Mouse (Mus musculus) liver, embryonic 13.5 days (tissue): ENCODE data around the gene Sfxn2. TPM values are rescaled to one million over a fixed set of nuclear protein-coding genes. Genes with fewer than 3 reads are reported as not detected.

Experiments used
- ATAC-seq: fragments of 200-750 bp; cut with Nextera tagmentation; 2 replicates; pipeline ENCODE4 v1.8.0; 2017; ENCODE audit warnings: low read depth, mild to moderate bottlenecking, moderate number of reproducible peaks, moderate library complexity
- DNase-seq: peaks from one replicate; pipeline ENCODE4 v3.0.0; 2022
- H3K27ac ChIP-seq: fragments of 300-500 bp; sonication (generic); 2 replicates; pipeline ENCODE4 v1.5.1; 2015; ENCODE audit warnings: moderate library complexity, mild to moderate bottlenecking, inconsistent platforms
- H3K27me3 ChIP-seq: fragments of 300-500 bp; sonication (generic); 2 replicates; pipeline ENCODE4 v1.6.1; 2015; ENCODE audit warnings: mild to moderate bottlenecking, inconsistent platforms
- H3K36me3 ChIP-seq: fragments of 300-500 bp; sonication (generic); 2 replicates; pipeline ENCODE4 v1.6.1; 2015; ENCODE audit warnings: mild to moderate bottlenecking, inconsistent platforms
- H3K4me1 ChIP-seq: fragments of 300-500 bp; sonication (generic); replicated peaks from 2 replicates; pipeline ENCODE4 v1.6.1; 2015; ENCODE audit warnings: inconsistent platforms
- H3K4me2 ChIP-seq: fragments of 300-500 bp; sonication (generic); 2 replicates; pipeline ENCODE4 v1.6.1; 2015; ENCODE audit warnings: inconsistent platforms, mild to moderate bottlenecking, moderate library complexity
- H3K4me3 ChIP-seq: fragments of 300-500 bp; sonication (generic); replicated peaks from 2 replicates; pipeline ENCODE4 v1.5.1; 2015; ENCODE audit warnings: mild to moderate bottlenecking, inconsistent platforms
- H3K9ac ChIP-seq: fragments of 300-500 bp; sonication (generic); 2 replicates; pipeline ENCODE4 v1.6.1; 2015; ENCODE audit warnings: mild to moderate bottlenecking, inconsistent platforms
- H3K9me3 ChIP-seq: fragments of 300-500 bp; sonication (generic); replicated peaks from 2 replicates; pipeline ENCODE4 v1.6.1; 2016; ENCODE audit warnings: inconsistent platforms
- WGBS: fragments of 180-500 bp; shearing (Covaris S2); methylation state at CpG from one replicate; pipeline ENCODE4 v1.1.7; 2015; ENCODE audit not compliant: insufficient replicate concordance; 5-methylcytosine and 5-hydroxymethylcytosine counted together
- polyA plus RNA-seq: library from polyadenylated mRNA; unstranded; fragments of >200 nt; fragmentation: Nextera tagmentation; extraction: Ambion mirVana; gene quantifications from 2 replicates; pipeline ENCODE4 v1.2.1, GENCODE M21; 2015

The Sfxn2 gene
- polyA plus RNA-seq, 1 experiment from 2014 or later: 18.3 TPM

GRCm38 (mm10) chr19:46600371-46600770 is 27.2 kb downstream of the Sfxn2 start:
- ATAC-seq: no peak
- Histone ChIP-seq H3K4me1 (peaks cover 47% of the 10 kb centered on the region), H3K9ac (peak overlapping the region; percentile 89; the same call in 1 of the 2 replicates), H3K27ac (peak overlapping the region; percentile 74), H3K9me3 (no peaks in the 10 kb centered on the region), H3K4me3 (peak overlapping the region; percentile 96), H3K27me3 (no peaks in the 10 kb centered on the region), H3K4me2 (peak overlapping the region; percentile 93), H3K36me3 (peaks cover 7% of the 10 kb centered on the region; the same call in 1 of the 2 replicates)
- WGBS: 50% methylated on average over 4 of the region's 4 CpGs
- DNase-seq: no peak

- H3K27ac ChIP-seq: peak overlapping the region; percentile 63
- peak overlapping the region; percentile 93 for H3K4me2 ChIP-seq
- H3K9ac ChIP-seq: no peak overlapping the region
Measured at GRCm38 (mm10) chr19:46601491-46601890, 28.3 kb downstream of the Sfxn2 start.

GRCm38 (mm10) chr19:46602406-46602805 is 29.2 kb downstream of the Sfxn2 start:
- WGBS: 58% methylated on average over 4 of the region's 4 CpGs
- ATAC-seq: no peak
- no peaks in the 10 kb centered on the region for H3K27me3 ChIP-seq
- H3K4me3 ChIP-seq: no peak overlapping the region
- peaks cover 20% of the 10 kb centered on the region for H3K36me3 ChIP-seq
- no peak overlapping the region for H3K9ac ChIP-seq
- H3K27ac ChIP-seq: no peak overlapping the region
- H3K4me2 ChIP-seq: no peak overlapping the region
- no peak for DNase-seq
- H3K4me1 ChIP-seq: peaks cover 59% of the 10 kb centered on the region
- no peaks in the 10 kb centered on the region for H3K9me3 ChIP-seq

More at GRCm38 (mm10) chr19:46601491-46601890, 28.3 kb downstream of the Sfxn2 start:
- H3K27me3 ChIP-seq: no peaks in the 10 kb centered on the region
- DNase-seq (no peak), ATAC-seq (no peak)
- H3K4me3 ChIP-seq: 0 out of 2 replicates have a peak overlapping the region, but pooled peaks have one; percentile 6
- WGBS: 47% methylated on average over 14 of the region's 14 CpGs
- peaks cover 50% of the 10 kb centered on the region for H3K4me1 ChIP-seq
- no peaks in the 10 kb centered on the region for H3K9me3 ChIP-seq
- peaks cover 11% of the 10 kb centered on the region for H3K36me3 ChIP-seq

DNA sequence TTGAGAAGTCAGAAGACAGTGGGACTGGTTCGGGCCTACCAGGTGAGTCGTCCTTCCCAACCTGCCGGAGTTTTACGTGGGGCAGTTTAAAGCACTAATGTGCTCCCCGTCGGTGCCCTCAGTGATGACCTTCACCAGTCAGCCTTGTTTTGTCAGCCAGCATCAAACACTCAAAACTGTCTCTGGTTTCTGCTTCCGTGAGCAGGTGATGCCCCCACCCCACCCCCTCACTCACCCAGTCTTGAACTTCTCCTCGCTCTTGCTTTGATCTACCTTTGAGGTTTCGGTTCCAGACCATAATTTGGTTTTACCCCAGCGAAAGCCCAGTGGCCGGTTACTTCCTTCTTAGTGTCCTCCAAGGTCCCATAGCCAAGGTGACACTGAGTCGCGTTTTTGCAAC is 33.6 kb downstream of the Sfxn2 start:
- Histone ChIP-seq H3K36me3 (peaks cover 45% of the 10 kb centered on the region), H3K4me3 (no peak overlapping the region)

GRCm38 (mm10) chr19:46607424-46607823 is 34.3 kb downstream of the Sfxn2 start:
- H3K36me3 ChIP-seq: peaks cover 46% of the 10 kb centered on the region
- H3K27ac ChIP-seq: no peak overlapping the region
- DNase-seq (no peak), ATAC-seq (no peak)
- H3K4me1 ChIP-seq: peaks cover 57% of the 10 kb centered on the region
- WGBS: 28% methylated on average over 7 of the region's 7 CpGs
- no peak overlapping the region for H3K9ac ChIP-seq
- no peaks in the 10 kb centered on the region for H3K9me3 ChIP-seq
- H3K27me3 ChIP-seq: no peaks in the 10 kb centered on the region
- H3K4me3 ChIP-seq: no peak overlapping the region
- no peak overlapping the region for H3K4me2 ChIP-seq

More for the DNA sequence above, 33.6 kb downstream of the Sfxn2 start:
- H3K9ac ChIP-seq: no peak overlapping the region
- 80% methylated on average over 13 of the region's 13 CpGs for WGBS
- no peak overlapping the region for H3K4me2 ChIP-seq
- H3K27me3 ChIP-seq: no peaks in the 10 kb centered on the region
- H3K9me3 ChIP-seq: no peaks in the 10 kb centered on the region
- peaks cover 58% of the 10 kb centered on the region for H3K4me1 ChIP-seq
- DNase-seq (no peak), ATAC-seq (no peak)
- no peak overlapping the region for H3K27ac ChIP-seq

DNA sequence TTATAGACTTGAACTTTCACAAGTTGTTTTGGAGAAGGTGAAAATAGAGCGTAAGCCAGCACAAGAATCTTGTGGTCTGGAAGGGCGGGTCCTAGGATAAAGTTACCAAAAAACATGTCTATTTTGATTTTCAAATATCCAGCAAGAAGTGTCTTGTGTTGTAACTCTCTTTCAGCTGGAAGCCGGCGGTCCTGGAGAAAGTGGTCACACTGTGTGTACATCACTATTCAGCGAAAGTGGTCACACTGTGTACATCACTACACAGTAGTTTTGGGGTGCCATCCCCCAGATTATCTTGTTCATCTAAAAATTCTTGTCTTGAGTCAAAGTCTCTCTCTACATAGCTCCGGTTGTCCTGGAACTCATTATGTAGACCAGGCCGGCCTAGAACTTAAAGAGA is 35.0 kb downstream of the Sfxn2 start:
- ATAC-seq: no peak

DNA sequence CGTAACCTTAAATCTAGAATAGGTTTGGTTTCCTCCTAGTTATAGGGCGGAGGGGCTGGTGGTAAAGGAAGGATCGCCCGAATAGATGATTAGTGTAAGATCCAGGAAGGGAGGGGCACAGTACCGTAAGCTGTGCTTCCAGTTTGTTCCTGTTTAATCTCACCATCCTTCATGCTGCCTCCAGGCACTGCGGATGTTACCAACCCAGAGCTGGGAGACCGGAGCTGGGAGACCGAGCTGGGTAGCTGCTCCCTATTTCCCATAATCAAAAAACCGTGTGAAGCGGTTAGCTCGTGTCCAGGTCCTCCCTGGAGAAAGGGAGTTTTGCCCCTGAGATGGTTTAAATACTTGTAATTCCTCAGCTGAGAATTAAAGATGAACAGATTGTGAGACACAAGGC is 43.2 kb downstream of the Sfxn2 start:
- H3K4me3 ChIP-seq: no peak overlapping the region
- no peak overlapping the region for H3K27ac ChIP-seq
- DNase-seq: no peak
- no peak overlapping the region for H3K9ac ChIP-seq
- no peaks in the 10 kb centered on the region for H3K9me3 ChIP-seq
- WGBS: 75% methylated on average over 11 of the region's 11 CpGs
- H3K27me3 ChIP-seq: no peaks in the 10 kb centered on the region
- no peak overlapping the region for H3K4me2 ChIP-seq
- peaks cover 82% of the 10 kb centered on the region for H3K4me1 ChIP-seq
- H3K36me3 ChIP-seq: peaks cover 25% of the 10 kb centered on the region
- no peak for ATAC-seq

More for the DNA sequence above, 35.0 kb downstream of the Sfxn2 start:
- DNase-seq: no peak
- H3K27me3 ChIP-seq: no peaks in the 10 kb centered on the region
- H3K36me3 ChIP-seq: peaks cover 48% of the 10 kb centered on the region
- H3K9me3 ChIP-seq: no peaks in the 10 kb centered on the region
- no peak overlapping the region for H3K27ac ChIP-seq
- 86% methylated on average over 7 of the region's 7 CpGs for WGBS
- H3K4me3 ChIP-seq: no peak overlapping the region
- H3K4me1 ChIP-seq: peaks cover 57% of the 10 kb centered on the region
- no peak overlapping the region for H3K9ac ChIP-seq
- no peak overlapping the region for H3K4me2 ChIP-seq

GRCm38 (mm10) chr19:46617361-46617760 is 44.2 kb downstream of the Sfxn2 start:
- DNase-seq (no peak), ATAC-seq (no peak)
- Histone ChIP-seq H3K4me2 (no peak overlapping the region), H3K9ac (no peak overlapping the region), H3K9me3 (no peaks in the 10 kb centered on the region), H3K27me3 (no peaks in the 10 kb centered on the region), H3K4me3 (no peak overlapping the region), H3K36me3 (peaks cover 24% of the 10 kb centered on the region), H3K27ac (no peak overlapping the region), H3K4me1 (peaks cover 88% of the 10 kb centered on the region)
- WGBS: 79% methylated on average over 8 of the region's 8 CpGs

DNA sequence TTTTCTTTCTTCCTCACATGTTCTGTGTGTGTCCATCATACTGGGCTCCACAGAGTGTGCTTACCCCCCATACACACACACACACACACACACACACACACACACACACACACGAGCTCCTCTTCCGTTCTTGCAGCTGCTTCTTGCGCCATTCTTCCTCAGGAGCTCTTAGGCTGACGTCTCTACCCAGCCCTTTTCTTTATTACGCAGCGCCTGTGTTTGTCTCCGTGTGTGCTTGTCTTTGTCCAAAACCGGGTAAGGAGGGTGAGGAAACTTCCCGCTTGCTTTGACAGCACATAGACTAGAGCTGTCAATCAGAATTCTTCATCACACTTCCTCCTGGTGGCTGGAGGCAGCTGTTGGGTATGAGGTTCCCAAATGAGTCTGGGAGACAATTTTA is 45.2 kb downstream of the Sfxn2 start:
- Histone ChIP-seq H3K4me2 (no peak overlapping the region), H3K9ac (no peak overlapping the region), H3K4me1 (peaks cover 90% of the 10 kb centered on the region), H3K4me3 (no peak overlapping the region), H3K27ac (no peak overlapping the region), H3K27me3 (no peaks in the 10 kb centered on the region), H3K9me3 (no peaks in the 10 kb centered on the region), H3K36me3 (peaks cover 16% of the 10 kb centered on the region)
- 50% methylated on average over 9 of the region's 9 CpGs for WGBS
- no peak for ATAC-seq
- DNase-seq: no peak

DNA sequence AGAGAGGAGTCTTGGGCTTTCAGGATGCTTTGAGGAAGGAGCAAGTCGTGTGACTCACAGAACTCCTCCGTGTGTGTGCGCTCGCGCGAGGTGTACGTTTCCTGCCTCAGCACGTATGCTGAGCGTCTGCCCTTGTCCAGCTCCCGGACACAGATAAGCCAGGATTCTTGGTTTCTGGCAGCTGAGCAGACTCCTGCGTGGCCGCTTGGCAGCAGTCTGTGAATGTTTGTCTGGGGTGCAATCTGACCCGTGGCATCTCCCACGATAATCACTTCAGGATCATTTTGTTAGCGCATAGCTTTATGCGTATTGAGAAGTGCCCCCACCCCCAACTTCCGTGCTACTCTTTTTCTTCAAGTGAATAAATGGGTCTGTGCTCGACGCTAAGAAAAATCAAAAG is 45.8 kb downstream of the Sfxn2 start:
- H3K4me3 ChIP-seq: no peak overlapping the region
- peaks cover 90% of the 10 kb centered on the region for H3K4me1 ChIP-seq
- H3K27me3 ChIP-seq: no peaks in the 10 kb centered on the region
- H3K27ac ChIP-seq: no peak overlapping the region
- peaks cover 10% of the 10 kb centered on the region for H3K36me3 ChIP-seq
- H3K4me2 ChIP-seq: no peak overlapping the region
- ATAC-seq (no peak), DNase-seq (no peak)
- no peak overlapping the region for H3K9ac ChIP-seq
- no peaks in the 10 kb centered on the region for H3K9me3 ChIP-seq
- WGBS: 63% methylated on average over 19 of the region's 19 CpGs

- no peak for DNase-seq
- ATAC-seq: no peak
- 82% methylated on average over 6 of the region's 6 CpGs for WGBS
- H3K27ac ChIP-seq: no peak overlapping the region; the same call in 1 of the 2 replicates
- H3K36me3 ChIP-seq: peaks cover 5% of the 10 kb centered on the region; the same call in 1 of the 2 replicates
- H3K4me2 ChIP-seq: no peak overlapping the region
- peaks cover 89% of the 10 kb centered on the region for H3K4me1 ChIP-seq
- H3K9ac ChIP-seq: no peak overlapping the region
- H3K9me3 ChIP-seq: no peaks in the 10 kb centered on the region
- no peaks in the 10 kb centered on the region for H3K27me3 ChIP-seq
- no peak overlapping the region for H3K4me3 ChIP-seq
Measured at GRCm38 (mm10) chr19:46619518-46619917, 46.4 kb downstream of the Sfxn2 start.

DNA sequence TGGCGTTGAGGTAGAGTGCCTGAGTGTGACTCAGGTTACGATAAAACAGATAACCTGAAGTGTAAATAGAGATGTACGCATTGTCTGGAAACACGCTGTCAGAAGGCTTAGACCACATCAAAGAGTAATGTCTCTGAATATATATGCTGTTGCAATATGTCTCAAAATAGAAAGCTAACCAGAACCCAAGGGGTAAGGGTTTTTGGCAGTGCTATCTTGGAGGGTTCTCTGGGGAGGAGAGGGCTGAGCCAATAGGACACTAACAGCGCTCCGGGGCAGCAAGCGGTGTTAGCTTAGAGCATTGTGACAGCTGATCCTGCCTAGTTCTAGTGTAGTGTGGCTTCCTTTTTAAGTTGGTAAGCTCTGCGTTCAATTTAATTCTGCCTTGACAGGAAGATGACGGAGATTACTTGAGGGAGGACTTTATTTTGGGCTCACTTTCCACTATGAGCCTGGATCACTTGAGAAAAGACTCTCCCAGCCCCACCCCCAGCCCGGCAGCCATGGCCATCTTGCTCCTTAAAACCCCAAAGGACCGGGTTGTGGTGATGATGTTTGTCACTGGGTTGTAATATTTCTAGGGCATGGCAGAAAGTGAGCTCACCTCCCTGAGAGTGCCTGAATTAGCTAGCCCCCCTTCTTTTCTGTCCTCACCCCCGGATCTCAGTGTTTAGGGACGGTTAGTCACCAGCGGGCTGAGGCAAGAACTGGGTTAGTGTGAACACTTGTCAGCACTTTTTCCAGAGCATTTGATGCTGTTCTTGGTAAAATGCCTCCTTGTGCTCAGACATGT is 47.0 kb downstream of the Sfxn2 start:
- WGBS: 78% methylated on average over 14 of the region's 14 CpGs
- Histone ChIP-seq H3K36me3 (peaks cover 5% of the 10 kb centered on the region; the same call in 1 of the 2 replicates), H3K4me1 (peaks cover 91% of the 10 kb centered on the region), H3K27me3 (no peaks in the 10 kb centered on the region), H3K9ac (no peak overlapping the region), H3K9me3 (no peaks in the 10 kb centered on the region), H3K4me2 (no peak overlapping the region), H3K27ac (no peak overlapping the region), H3K4me3 (no peak overlapping the region)
- ATAC-seq (no peak), DNase-seq (no peak)
